Mouse (Mus musculus): Measurements from ENCODE around the gene Ccdc38.
"Not testable (repeated sequence)": the region's sequence is repeated elsewhere in the genome, so short reads cannot be mapped to it uniquely, and the experiment has no call there.

Ccdc38 gene

GRCm38 (mm10) chr10:93548991-93549390 is 8.6 kb downstream of the Ccdc38 start:
- DNase-seq (ENCODE audit: low spot score in 2 of 2): peak; percentile 44 to 53

GRCm38 (mm10) chr10:93549821-93550220 is 9.4 kb downstream of the Ccdc38 start:
- DNase-seq (ENCODE audit: low spot score in 2 of 2): no peak

- DNase-seq (ENCODE audit: low spot score in 2 of 2): no peak
These were observed 12.2 kb downstream of the Ccdc38 start for GRCm38 (mm10) chr10:93552596-93552995.

DNA sequence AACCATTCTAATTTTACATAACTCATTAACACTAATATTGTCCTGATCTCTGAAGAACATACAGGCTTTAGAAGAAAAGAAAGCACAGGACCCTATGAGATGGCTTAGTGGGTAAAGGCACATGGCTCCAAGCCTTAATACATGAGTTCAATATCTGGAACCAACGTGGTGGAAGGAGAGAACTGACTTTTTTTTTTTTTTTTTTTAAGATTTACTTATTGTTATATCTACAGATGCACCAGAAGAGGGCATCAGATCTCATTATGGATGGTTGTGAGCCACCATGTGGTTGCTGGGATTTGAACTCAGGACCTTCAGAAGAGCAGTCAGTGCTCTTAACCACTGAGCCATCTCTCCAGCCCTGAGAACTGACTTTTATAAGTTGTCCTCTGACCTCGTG is 17.5 kb downstream of the Ccdc38 start:
- not testable (repeated sequence) for DNase-seq (ENCODE audit: low spot score in 2 of 2)

DNA sequence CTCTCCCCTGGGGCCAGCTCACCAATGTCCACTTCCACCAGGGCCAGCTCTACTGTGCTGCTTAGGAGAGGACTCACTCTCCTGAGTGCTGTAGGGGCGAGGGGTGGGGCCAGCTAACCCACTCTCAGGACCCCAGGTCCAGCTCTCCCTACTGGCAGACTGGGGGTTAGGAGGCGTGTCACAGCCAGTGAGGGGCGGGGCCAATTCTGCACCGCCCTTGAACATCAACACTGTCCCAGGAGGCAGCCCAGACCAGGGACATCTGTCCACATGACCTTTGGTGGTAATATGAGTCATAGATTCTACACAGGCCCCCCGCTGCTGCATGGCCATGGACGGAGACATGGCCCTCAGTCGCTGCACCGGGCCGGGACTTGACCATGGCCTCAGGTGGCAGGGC is 19.4 kb downstream of the Ccdc38 start:
- no peak for DNase-seq (ENCODE audit: low spot score in 2 of 2)

DNA sequence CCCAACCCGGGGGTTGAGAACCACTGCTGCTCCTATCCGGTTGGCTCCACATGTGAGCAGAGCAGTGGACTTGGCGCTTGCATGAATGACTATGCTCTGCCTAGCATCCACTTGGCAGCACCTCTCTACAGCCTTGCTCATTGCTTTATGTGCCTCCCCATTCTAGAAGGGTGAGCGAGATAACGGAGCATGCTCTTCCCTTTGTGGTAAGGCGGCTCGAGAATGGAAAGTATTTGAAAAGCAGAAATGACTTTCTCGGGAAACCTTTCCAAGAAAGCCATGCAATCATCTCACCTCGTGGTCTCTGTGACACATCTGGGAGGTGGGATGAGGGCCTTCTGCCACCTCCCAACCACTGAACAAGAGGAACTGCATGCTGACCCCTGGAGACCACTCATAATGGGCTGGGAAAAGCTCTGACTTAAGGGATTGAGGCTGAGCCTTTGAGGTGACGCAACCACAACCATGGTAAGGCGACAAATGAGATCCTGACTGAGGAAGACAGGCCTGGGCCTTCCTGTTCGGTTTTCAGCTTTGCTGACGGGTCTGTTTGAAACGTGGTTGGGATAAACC is 24.2 kb downstream of the Ccdc38 start:
- DNase-seq (ENCODE audit: low spot score in 2 of 2): no peak

GRCm38 (mm10) chr10:93567066-93567465 is 26.6 kb downstream of the Ccdc38 start:
- DNase-seq (ENCODE audit: low spot score in 2 of 2): no peak

DNA sequence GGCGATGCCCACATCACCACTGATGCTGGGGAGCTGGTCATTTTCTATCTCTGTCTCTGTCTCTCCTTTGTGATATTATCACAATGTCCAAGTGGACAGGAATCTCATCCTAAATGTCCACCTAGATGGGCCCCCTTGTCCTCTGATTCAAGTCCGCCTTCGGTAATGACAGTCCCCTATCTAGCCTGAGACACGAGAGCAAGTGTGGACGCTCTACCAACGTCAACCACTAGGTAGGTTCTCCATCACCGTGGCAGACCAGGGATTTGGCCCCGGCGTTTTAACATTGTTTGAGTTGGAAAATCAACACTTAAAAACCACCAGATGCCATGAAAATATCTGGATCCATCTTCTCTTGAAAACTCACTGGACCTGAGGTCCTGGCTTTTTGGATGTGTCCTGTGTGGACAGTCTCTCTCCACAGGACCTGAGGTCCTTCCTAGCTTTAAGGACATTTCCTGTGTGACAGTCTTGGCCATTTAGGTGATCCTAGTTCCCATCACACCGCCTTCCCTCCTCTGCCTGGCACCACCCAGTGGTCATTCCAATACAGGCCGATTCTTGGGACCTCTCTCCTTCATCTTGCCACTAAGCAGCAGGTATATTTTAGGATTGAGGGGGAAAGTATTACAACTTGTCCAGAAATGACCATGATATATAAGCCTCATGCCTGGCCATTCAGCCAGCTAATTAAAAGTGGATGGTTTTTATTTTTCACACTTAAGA is 27.6 kb downstream of the Ccdc38 start:
- no peak for DNase-seq (ENCODE audit: low spot score in 2 of 2)

- no peak for DNase-seq (ENCODE audit: low spot score in 2 of 2)
These were observed 28.2 kb downstream of the Ccdc38 start for GRCm38 (mm10) chr10:93568671-93569070.

GRCm38 (mm10) chr10:93572209-93572608 is 31.8 kb downstream of the Ccdc38 start:
- DNase-seq (ENCODE audit: low spot score in 2 of 2): no peak

DNA sequence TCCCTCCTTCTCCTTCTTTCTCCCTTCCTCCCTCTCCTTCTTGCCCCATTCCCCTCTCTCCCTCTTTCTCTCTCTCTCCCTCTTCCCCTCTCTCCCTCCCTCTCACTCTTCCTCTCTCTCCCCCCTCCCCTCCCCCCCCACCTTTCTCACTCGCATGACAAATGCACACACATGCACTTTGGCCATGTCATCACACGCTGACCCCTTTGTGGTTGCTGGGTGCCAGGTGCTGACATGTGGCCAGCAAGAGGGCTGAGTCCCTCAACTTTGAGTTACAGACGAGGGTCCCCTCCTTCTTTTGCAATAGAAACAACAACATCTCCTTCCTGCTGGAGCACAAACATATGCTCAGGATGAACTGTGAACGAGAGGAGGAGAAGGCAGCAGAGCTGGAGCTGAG is 34.5 kb downstream of the Ccdc38 start:
- no peak for DNase-seq (ENCODE audit: low spot score in 2 of 2)

DNA sequence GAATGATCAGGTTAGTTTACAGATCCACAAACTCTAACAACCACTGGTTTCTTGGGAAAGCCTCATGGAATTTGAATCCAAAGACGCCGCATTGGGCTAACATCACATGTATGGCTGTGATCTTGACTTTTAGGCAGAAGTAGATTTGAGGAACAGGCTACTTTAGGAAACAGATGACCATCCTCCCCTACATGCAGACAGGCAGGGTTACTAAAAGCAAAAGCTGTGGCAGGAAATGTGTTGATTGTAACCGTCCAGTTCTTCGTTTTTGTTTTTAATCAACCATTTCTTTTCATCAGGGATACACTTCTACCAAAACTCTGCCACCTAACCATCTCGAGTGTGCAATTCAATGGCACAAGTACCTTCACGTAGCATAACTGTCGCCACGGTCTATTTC is 35.5 kb downstream of the Ccdc38 start:
- no peak for DNase-seq (ENCODE audit: low spot score in 2 of 2)

DNA sequence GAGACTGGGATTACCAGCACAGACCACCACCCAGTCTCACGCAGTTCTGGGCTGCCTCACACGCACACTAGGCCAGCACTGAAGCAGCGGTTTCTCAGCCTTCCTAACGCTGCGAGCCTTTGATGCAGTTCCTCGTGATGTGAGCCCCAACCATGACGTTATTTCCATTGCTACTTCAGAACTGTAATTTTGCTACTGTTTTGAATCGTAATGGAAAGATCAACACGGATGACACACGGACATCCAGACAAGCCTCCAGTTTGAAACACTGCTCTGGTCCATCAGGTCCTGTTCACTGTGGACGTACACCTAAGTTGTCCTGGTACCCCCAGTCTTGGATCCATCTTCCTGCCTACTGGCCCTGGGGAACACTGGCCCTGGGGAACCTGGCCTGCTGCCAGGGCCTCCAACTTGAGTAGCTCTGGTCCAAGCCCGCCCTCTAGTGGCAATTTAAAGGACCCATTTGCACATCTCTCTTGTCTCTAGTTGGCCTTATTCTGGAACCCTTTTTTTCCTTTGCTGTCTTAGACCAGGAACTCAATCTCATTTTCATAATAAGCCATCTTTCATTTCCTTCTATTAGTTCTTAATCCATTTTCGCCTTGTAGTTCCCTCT is 36.9 kb downstream of the Ccdc38 start:
- peak; percentile 40 to 49 for DNase-seq (ENCODE audit: low spot score in 2 of 2)

GRCm38 (mm10) chr10:93588796-93589195 is 48.4 kb downstream of the Ccdc38 start:
- DNase-seq (ENCODE audit: low spot score in 2 of 2): no peak

- DNase-seq (ENCODE audit: low spot score in 2 of 2): peak; percentile 89 to 92
These were observed 48.9 kb downstream of the Ccdc38 start, which contains the start of gene Snrpf for GRCm38 (mm10) chr10:93589281-93589848. Gene Snrpf, minus strand, starts transcription at chr10:93589706.

- DNase-seq (ENCODE audit: low spot score in 2 of 2): no peak
These were observed 52.0 kb downstream of the Ccdc38 start for GRCm38 (mm10) chr10:93592456-93592855.

DNA sequence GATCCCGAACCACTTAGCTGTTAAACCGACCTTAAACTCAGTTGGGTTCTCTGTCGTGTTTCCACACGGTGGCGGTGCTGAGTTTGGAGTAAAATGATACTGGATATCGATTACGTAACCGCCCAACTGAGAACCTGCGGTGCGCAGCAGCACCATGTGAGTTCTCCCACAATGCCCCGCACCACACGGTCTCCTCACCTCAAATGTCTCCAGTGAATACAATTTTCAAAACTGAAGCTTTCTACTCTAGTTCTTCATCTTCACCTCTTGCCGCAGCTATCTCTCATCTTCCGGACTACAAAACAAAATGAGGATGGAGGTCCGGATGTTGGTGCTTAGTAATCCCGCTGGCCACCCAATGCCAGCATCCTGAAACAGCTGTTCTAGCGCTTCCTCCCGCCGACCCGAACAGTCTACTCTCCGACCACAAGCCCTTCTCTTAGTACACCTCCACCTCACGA is 53.6 kb downstream of the Ccdc38 start:
- peak; percentile 66 to 72 for DNase-seq (ENCODE audit: low spot score in 2 of 2)

DNA sequence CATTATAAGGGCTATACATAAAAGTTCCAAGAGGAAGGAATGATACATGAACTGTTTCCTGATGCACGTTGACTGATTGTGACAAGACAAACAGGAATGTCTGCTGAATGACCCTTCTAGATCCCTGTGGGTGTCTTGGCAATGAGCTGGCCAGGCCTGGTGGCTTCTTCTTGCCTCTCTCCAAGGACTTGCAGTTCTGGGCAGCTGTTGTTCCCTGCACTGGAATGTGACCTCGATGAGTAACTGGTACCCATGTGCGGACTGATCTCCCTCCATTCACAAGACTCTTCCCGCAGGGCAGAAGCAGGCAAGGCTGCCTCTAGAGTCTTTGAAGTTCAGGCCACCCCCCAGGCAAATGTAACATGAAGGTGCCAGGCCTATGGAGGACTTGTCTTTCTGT is 55.4 kb downstream of the Ccdc38 start:
- DNase-seq (ENCODE audit: low spot score in 2 of 2): no peak

GRCm38 (mm10) chr10:93596641-93597040 is 56.2 kb downstream of the Ccdc38 start:
- no peak for DNase-seq (ENCODE audit: low spot score in 2 of 2)

GRCm38 (mm10) chr10:93602309-93602708 is 61.9 kb downstream of the Ccdc38 start:
- DNase-seq (ENCODE audit: low spot score in 2 of 2): no peak

GRCm38 (mm10) chr10:93603256-93603655 is 62.8 kb downstream of the Ccdc38 start:
- DNase-seq (ENCODE audit: low spot score in 2 of 2): no peak

- no peak for DNase-seq (ENCODE audit: low spot score in 2 of 2)
These were observed 65.9 kb downstream of the Ccdc38 start for GRCm38 (mm10) chr10:93606326-93606725.

- DNase-seq (ENCODE audit: low spot score in 2 of 2): no peak
These were observed 67.6 kb downstream of the Ccdc38 start for GRCm38 (mm10) chr10:93608051-93608450.
